Mouse (Mus musculus) CH12.LX (cell line): ENCODE results near the gene Gli2. TPM values are rescaled to one million over a fixed set of nuclear protein-coding genes. Genes with fewer than 3 reads are reported as not detected.

Experiments
- DNase-seq: peaks from one replicate; pipeline ENCODE4 v3.0.0-alpha.2; 2013; ENCODE audit errors: extremely low read depth
- H3K27ac ChIP-seq: 2 replicates; pipeline ENCODE4 v1.5.1; 2012; ENCODE audit warnings: low read depth, mild to moderate bottlenecking, control low read depth, moderate library complexity; ENCODE audit not compliant: insufficient read depth
- H3K27me3 ChIP-seq: replicated peaks from 2 replicates; pipeline ENCODE3; 2012; ENCODE audit warnings: inconsistent platforms
- H3K36me3 ChIP-seq, 2 experiments: replicated peaks in 1 of 2; 2 replicates each; pipeline versions ENCODE3 to v1.6.1; 2012; ENCODE audit warnings: inconsistent platforms in 1 of 2, low read length in 1 of 2, mild to moderate bottlenecking in 1 of 2, mixed read lengths in 1 of 2, moderate library complexity in 1 of 2; ENCODE audit not compliant: control insufficient read depth in 1 of 2, insufficient read depth in 1 of 2
- H3K4me1 ChIP-seq, 2 experiments: 2 replicates each; pipeline ENCODE4 v1.6.1; 2012; ENCODE audit warnings: inconsistent platforms in 1 of 2, moderate library complexity in 1 of 2; ENCODE audit not compliant: insufficient read depth in 2 of 2, control insufficient read depth in 1 of 2
- H3K4me2 ChIP-seq: 2 replicates; pipeline ENCODE4 v1.6.1; 2012; ENCODE audit warnings: low read depth, mild to moderate bottlenecking, control low read depth; ENCODE audit not compliant: poor library complexity, insufficient read depth, severe bottlenecking
- H3K4me3 ChIP-seq, 3 experiments: fragments of 150-350 bp in 1 of 3; sonication (generic) in 1 of 3; replicated peaks in 1 of 3; 2 replicates each; pipeline versions ENCODE3 to v1.5.1; 2011 to 2012; ENCODE audit warnings: low read depth in 2 of 3, low read length in 2 of 3, mild to moderate bottlenecking in 2 of 3, moderate library complexity in 2 of 3, control low read depth in 1 of 3, improper control_type of control experiment in 1 of 3, inconsistent platforms in 1 of 3, mixed read lengths in 1 of 3; ENCODE audit not compliant: poor library complexity in 1 of 3
- H3K79me2 ChIP-seq: replicated peaks from 2 replicates; pipeline ENCODE4 v1.6.1; 2012; ENCODE audit warnings: mild to moderate bottlenecking, moderate library complexity; ENCODE audit not compliant: control insufficient read depth, poor library complexity, insufficient read depth, severe bottlenecking; ENCODE audit errors: extremely low read depth
- H3K9ac ChIP-seq: 2 replicates; pipeline ENCODE4 v1.6.1; 2012; ENCODE audit warnings: low read depth, mild to moderate bottlenecking, control low read depth, moderate library complexity; ENCODE audit not compliant: insufficient read depth
- H3K9me3 ChIP-seq: replicated peaks from 2 replicates; pipeline ENCODE3; 2012; ENCODE audit warnings: low read length, inconsistent platforms, mixed read lengths
- CTCF ChIP-seq, 2 experiments: IDR thresholded peaks in 1 of 2; conservative IDR thresholded peaks in 1 of 2; 2 replicates each; pipeline ENCODE4 v1.5.1; 2011 to 2012; ENCODE audit warnings: low read depth in 2 of 2, low read length in 2 of 2, improper control_type of control experiment in 1 of 2, inconsistent platforms in 1 of 2, mild to moderate bottlenecking in 1 of 2, moderate library complexity in 1 of 2
- E2F4 ChIP-seq: IDR thresholded peaks from 2 replicates; pipeline ENCODE4 v1.6.1; 2011; ENCODE audit warnings: low read depth, low read length, improper control_type of control experiment; ENCODE audit not compliant: insufficient replicate concordance
- GABPA ChIP-seq: IDR thresholded peaks from 2 replicates; pipeline ENCODE4 v1.6.1; 2012; ENCODE audit warnings: low read depth, low read length, improper control_type of control experiment, inconsistent platforms; ENCODE audit not compliant: insufficient replicate concordance
- MAX ChIP-seq: IDR thresholded peaks from 2 replicates; pipeline ENCODE4 v1.6.1; 2011; ENCODE audit warnings: low read length, improper control_type of control experiment
- MXI1 ChIP-seq: IDR thresholded peaks from 2 replicates; pipeline ENCODE4 v1.6.1; 2011; ENCODE audit warnings: mild to moderate bottlenecking, low read depth, low read length, improper control_type of control experiment
- MYC ChIP-seq: IDR thresholded peaks from 2 replicates; pipeline ENCODE4 v1.6.1; 2011; ENCODE audit warnings: low read depth, mild to moderate bottlenecking, improper control_type of control experiment, low read length
- NELFE ChIP-seq: IDR thresholded peaks from 2 replicates; pipeline ENCODE4 v1.6.1; 2011; ENCODE audit warnings: low read depth, low read length, improper control_type of control experiment
- RAD21 ChIP-seq: IDR thresholded peaks from 2 replicates; pipeline ENCODE4 v1.6.1; 2011; ENCODE audit warnings: low read depth, mild to moderate bottlenecking, low read length, improper control_type of control experiment, moderate library complexity
- UBTF ChIP-seq: IDR thresholded peaks from 2 replicates; pipeline ENCODE4 v1.6.1; 2012; ENCODE audit warnings: low read depth, mild to moderate bottlenecking, inconsistent platforms, low read length, improper control_type of control experiment, moderate library complexity
- USF2 ChIP-seq: conservative IDR thresholded peaks from 2 replicates; pipeline ENCODE4 v1.6.1; 2011; ENCODE audit warnings: low read depth, low read length, improper control_type of control experiment
- ZKSCAN1 ChIP-seq: IDR thresholded peaks from 2 replicates; pipeline ENCODE4 v1.6.1; 2012; ENCODE audit warnings: low read depth, inconsistent platforms, low read length, improper control_type of control experiment, borderline replicate concordance
- dilution Hi-C: fragments of 300-500 bp; cut with MboI; formaldehyde crosslinking; loops from 2 replicates; pipeline ENCODE4 v1.14.3; 2020; ENCODE audit warnings: low sequenced_read_pairs; ENCODE audit not compliant: extremely low pct_unique_long_range_greater_than_20kb, extremely low pct_ligation_motif_present
- in situ Hi-C: fragments of 300-500 bp; cut with MboI; formaldehyde crosslinking; loops from 3 replicates; pipeline ENCODE4 v1.14.3; 2019; ENCODE audit warnings: low sequenced_read_pairs, low pct_ligation_motif_present, low pct_unique_long_range_greater_than_20kb, mixed read lengths
- polyA plus RNA-seq: library from polyadenylated mRNA; unstranded; fragments of >175 nt; gene quantifications from 2 replicates; pipeline ENCODE4 v1.2.1, GENCODE M21; 2012; ENCODE audit warnings: low read depth; ENCODE audit not compliant: insufficient read length
- total RNA-seq, 2 experiments: library from RNA; depleted of rRNA; stranded (reverse); fragments of 300-350 nt in 1 of 2; fragments of >200 nt in 1 of 2; gene quantifications; 2 replicates each; pipeline ENCODE4 v1.2.3; 2012 to 2014

Gli2 gene
- total and polyA plus RNA-seq, 3 experiments: not detected

- peaks cover 38% of the 10 kb centered on the region for H3K9me3 ChIP-seq
- TF ChIP-seq MXI1 (no peak), MYC (no peak), E2F4 (no peak), ZKSCAN1 (no peak), USF2 (no peak), MAX (no peak), RAD21 (no peak), UBTF (no peak)
- H3K27me3 ChIP-seq: no peaks in the 10 kb centered on the region
- H3K27ac ChIP-seq: no peak overlapping the region
- dilution Hi-C loops (no loop called here), in situ Hi-C loops (no loop called here)
- no peaks in the 10 kb centered on the region for H3K79me2 ChIP-seq
- H3K4me2 ChIP-seq: no peak overlapping the region
- H3K4me1 ChIP-seq: no peaks in the 10 kb centered on the region
- no peaks in the 10 kb centered on the region for H3K36me3 ChIP-seq
- no peak overlapping the region for H3K9ac ChIP-seq
- no peak for DNase-seq
- no peak overlapping the region for H3K4me3 ChIP-seq
Measured at GRCm38 (mm10) chr1:118788813-118789212, 264.6 kb downstream of the Gli2 start.

- no peak overlapping the region for H3K27ac ChIP-seq
- dilution Hi-C loops: no loop called here
- no peaks in the 10 kb centered on the region for H3K79me2 ChIP-seq
- peaks cover 28% of the 10 kb centered on the region for H3K9me3 ChIP-seq
- H3K4me1 ChIP-seq: no peaks in the 10 kb centered on the region
- no peaks in the 10 kb centered on the region for H3K27me3 ChIP-seq
- no peak for TF ChIP-seq GABPA
- no peak for TF ChIP-seq CTCF (conservative IDR thresholded peaks at IDR 0.05 in 1 of 2, IDR thresholded peaks at IDR 0.05 in 1 of 2; ENCODE audit: low read depth in 2 of 2, low read length in 2 of 2)
- no peak for TF ChIP-seq NELFE
- in situ Hi-C loops: no loop called here
- H3K36me3 ChIP-seq: no peaks in the 10 kb centered on the region
- no peak overlapping the region for H3K4me3 ChIP-seq
- no peak for DNase-seq
- no peak overlapping the region for H3K4me2 ChIP-seq
- no peak overlapping the region for H3K9ac ChIP-seq
Measured at GRCm38 (mm10) chr1:118787486-118787885, 265.9 kb downstream of the Gli2 start.
